Mouse (Mus musculus) cerebellum, adult 2 months (tissue): Measurements from ENCODE around the gene Olfr1367.

Source experiments
- CTCF ChIP-seq: fragments of 200-500 bp; IDR thresholded peaks from 2 replicates; pipeline ENCODE4 v1.5.1; 2011; ENCODE audit warnings: low read depth, mild to moderate bottlenecking, control low read depth, low read length, moderate library complexity, borderline replicate concordance; ENCODE audit not compliant: insufficient read depth
- POLR2A ChIP-seq: fragments of 200-500 bp; IDR thresholded peaks from 2 replicates; pipeline ENCODE4 v1.6.1; 2011; ENCODE audit warnings: low read length, control low read depth, borderline replicate concordance; ENCODE audit not compliant: insufficient read depth

DNA sequence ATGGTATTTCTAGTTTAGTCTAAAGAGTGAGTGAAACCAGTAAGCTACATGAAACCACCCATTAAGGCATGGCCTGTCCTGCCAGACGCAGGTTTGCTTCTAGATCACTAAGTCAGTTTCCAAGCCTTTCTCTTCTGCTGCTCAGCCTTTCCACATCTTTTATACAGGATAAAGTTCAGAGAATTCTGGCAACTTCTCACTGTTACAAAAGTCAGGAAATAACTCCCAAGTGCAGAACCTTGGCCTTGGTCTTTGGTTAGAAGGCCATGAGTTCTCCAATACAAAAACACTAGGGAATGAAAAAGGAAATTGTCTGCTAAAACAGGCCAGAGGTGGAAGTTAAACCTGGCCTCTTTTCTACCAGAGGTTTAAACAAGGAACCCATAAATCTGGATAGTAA, 48.5 kb downstream of the Olfr1367 start:
- TF ChIP-seq CTCF (no peak), POLR2A (no peak)
